Mouse (Mus musculus) megakaryocyte, embryonic 14.5 days (primary cell): Measurements from ENCODE around the gene Pkd2l1.

Source experiments
- FLI1 ChIP-seq: IDR thresholded peaks from 2 replicates; pipeline ENCODE4 v1.6.1; 2012; ENCODE audit warnings: low read length, inconsistent platforms, mixed read lengths
- GATA1 ChIP-seq: IDR thresholded peaks from 3 replicates; pipeline ENCODE4 v1.6.1; 2012; ENCODE audit warnings: mixed read lengths, low read length, inconsistent platforms, borderline replicate concordance

DNA sequence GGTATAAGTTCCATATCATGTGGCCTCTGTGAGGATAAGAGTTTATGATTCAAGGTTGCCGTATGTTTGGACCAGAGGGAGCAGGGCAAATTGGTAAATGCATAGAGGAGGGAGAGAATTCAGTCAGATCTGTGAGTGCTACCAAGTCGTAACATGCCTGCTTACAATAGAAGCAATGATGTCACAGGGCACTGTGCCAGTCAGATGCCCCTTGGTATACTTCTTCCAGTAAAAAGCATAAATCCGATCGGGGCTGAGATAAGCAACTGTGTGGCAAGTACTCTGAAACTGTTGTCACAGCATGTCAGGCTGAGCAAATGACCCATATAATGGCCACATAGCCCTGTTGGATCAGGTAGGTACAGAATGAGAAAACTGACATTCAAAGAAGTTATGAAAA lies 3.2 kb downstream of the Pkd2l1 start:
- TF ChIP-seq GATA1 = no peak
- TF ChIP-seq FLI1 = no peak
